Comparison of ENCODE assay signal across 8 mouse cellular contexts in the genomic region with DNA sequence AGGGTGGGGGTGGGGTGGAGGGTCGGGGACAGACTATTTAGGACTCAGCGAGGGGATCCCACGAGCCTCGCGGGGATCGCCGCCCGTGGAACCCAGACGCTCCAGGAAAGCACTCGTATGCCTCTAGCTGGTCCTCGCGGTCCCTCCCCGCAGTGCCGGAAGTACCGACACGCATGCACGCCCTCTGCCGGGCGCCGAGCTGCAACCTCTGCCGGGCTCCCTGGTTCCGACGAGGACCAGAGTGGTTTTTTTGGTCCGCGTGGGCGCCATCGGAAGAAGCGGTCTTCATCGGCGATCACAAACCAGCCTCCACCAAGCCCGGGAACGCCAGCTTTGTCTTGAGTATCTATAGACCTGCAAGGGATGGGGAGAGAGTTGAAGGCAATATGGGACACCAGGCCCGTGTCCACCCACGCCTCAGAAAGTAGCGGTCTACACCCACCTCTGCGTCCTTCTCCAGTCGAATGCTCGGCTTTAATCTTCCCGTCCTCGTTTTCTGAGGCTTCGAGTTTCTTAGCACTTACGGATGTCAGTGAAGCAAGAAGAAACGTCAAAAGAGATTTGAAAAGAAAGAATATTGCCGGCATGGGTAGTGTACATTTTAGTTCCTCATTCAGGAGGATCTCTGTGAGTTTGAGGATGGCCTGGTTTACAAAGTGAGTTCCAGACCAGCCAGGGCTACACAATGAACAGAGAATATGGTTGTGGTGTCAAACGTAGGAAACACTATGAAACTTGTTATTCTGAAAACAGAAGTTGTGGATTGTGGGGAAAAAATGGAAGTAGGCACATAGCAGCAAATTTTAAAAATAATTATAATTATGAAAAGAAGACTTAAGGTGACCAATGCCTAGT. TPM values are rescaled to one million over a fixed set of nuclear protein-coding genes. Genes with fewer than 3 reads are reported as not detected.
DNase-seq lines count a peak whose midpoint lies in the region; ATAC-seq lines count a peak whose summit lies in the region.

Gene Mettl5, minus strand, starts transcription at position 165 of the 855 bp plus-strand sequence.

- H3K9me3 ChIP-seq in intestine, embryonic 14.5 days (ENCODE audit: control insufficient read depth, low read length): no peaks in the 10 kb centered on the region

- H3K27ac ChIP-seq in intestine, embryonic 14.5 days (ENCODE audit: low read depth): peak within 1 kb of the TSS; percentile 77

- no peaks in the 10 kb centered on the region for H3K36me3 ChIP-seq in intestine, embryonic 14.5 days (ENCODE audit: control insufficient read depth, insufficient read depth, low read length)

- 2% methylated on average over 45 of the region's 45 CpGs for WGBS in intestine, embryonic 14.5 days

- no peaks in the 10 kb centered on the region for H3K4me1 ChIP-seq in intestine, embryonic 14.5 days (replicated peaks; ENCODE audit: control insufficient read depth, insufficient read depth, low read length)

- H3K4me2 ChIP-seq in intestine, embryonic 14.5 days (ENCODE audit: low read length): peak within 1 kb of the TSS; percentile 70

- intact Hi-C loops in left cerebral cortex, postnatal 10 days (cut with DNase I): no loop called here

- H3K9ac ChIP-seq in intestine, embryonic 14.5 days (ENCODE audit: low read length): peak within 1 kb of the TSS; percentile 76

- ATAC-seq in intestine, embryonic 14.5 days (replicated peaks; ENCODE audit: low FRiP score, low TSS enrichment, low read depth): peak; percentile 95
- peak; percentile 98 for ATAC-seq in megakaryocyte progenitor cell, adult 5-6 weeks (replicated peaks; ENCODE audit: poor library complexity)

- no peaks in the 10 kb centered on the region for H3K27me3 ChIP-seq in intestine, embryonic 14.5 days (replicated peaks; ENCODE audit: control insufficient read depth, insufficient read depth, low read length)

- peak within 1 kb of the TSS; percentile 57 for H3K4me3 ChIP-seq in intestine, embryonic 14.5 days (ENCODE audit: low read depth, low read length)

- DNase-seq in adrenal gland, adult 2 months: peak; percentile 93
- peak; percentile 93 for DNase-seq in embryo, embryonic 11 days
- peak; percentile 82 for DNase-seq in gastrocnemius, postnatal 25 days
- DNase-seq in intestine, embryonic 14.5 days (ENCODE audit: low spot score): peak; percentile 96
- peak; percentile 88 to 95 for DNase-seq in left cerebral cortex, postnatal 10 days (ENCODE audit: extremely low spot score in 1 of 2, low spot score in 2 of 2)
- DNase-seq in right cerebral cortex, postnatal 14 days: peak; percentile 93
- peak; percentile 80 for DNase-seq in urinary bladder, postnatal 25 days (ENCODE audit: low spot score)

RNA-seq across cellular contexts. Expression of gene Mettl5, which starts in this region (rescaled TPM):
- 10 to 100 TPM; 16.2 to 20.4 TPM for total RNA-seq in adrenal gland, adult 2 months (2021)
- 16.6 and 17.2 TPM in 2 replicates for polyA plus RNA-seq in adrenal gland, adult 2 months (2012; rRNA removed)
- 10 to 100 TPM; 16.1 to 17.4 TPM for total RNA-seq in gastrocnemius, postnatal 25 days (2021)
- polyA plus RNA-seq in intestine, embryonic 14.5 days (2014; fragmentation: Nextera tagmentation; extraction: Ambion mirVana): 41.3 and 42.7 TPM in 2 replicates
- 10 to 100 TPM; 12.3 to 14.8 TPM for total RNA-seq in left cerebral cortex, postnatal 10 days (2021)
- 41.4 and 42.9 TPM in 2 replicates for total RNA-seq in megakaryocyte progenitor cell, adult 5-6 weeks (2015)
- 35.3 and 44.0 TPM in 2 replicates for total RNA-seq in megakaryocyte progenitor cell, adult 5-6 weeks (2017)

Comparison
In these comparisons a context has a peak if more than half of its experiments do, and no peak if none do; other contexts are left out.
1. Peak in every context shown above with its lines: DNase-seq, ATAC-seq, H3K4me3 ChIP-seq and H3K27ac ChIP-seq.